Mouse (Mus musculus): ENCODE data around the gene Arl1.
A peak's percentile ranks its signal among the peaks of the same experiment; 100 is the strongest.
"Not testable (repeated sequence)": the region's sequence is repeated elsewhere in the genome, so short reads cannot be mapped to it uniquely, and the experiment has no call there.

The Arl1 gene

DNA sequence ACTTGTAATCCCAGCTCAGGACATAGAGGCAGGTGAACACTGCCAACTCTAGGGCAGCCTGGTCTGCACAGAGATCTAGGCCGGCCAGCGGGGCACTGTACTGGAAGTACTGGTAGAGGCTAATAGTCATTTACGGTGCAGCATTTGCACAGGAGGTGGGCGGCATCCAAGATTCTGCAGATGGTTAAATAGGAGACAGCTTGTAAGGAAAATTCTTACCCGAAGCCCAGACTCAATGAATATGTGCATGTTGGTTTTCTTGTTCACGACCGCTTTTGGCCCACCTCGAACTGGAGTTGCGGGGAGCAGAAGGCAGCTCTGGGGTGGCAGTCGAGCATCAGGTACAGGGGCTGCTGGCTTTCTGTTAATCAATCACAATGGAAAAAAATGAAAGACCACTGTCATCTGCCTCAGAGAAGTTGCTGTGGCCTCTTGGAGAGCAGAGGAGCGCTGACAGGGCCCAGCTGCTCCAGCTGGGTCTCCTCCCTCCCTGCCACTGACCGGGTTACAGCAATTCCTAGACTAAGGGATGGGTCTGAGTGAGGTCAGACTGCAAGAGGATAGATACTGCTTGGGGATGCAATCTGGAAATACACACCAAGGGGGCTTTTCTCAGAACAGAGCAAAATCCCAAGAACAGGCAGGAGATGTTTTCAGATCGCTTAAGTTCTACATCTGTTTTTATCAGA lies 31.0 kb downstream of the Arl1 start:
- peak; percentile 21 for DNase-seq (ENCODE audit: low spot score)

DNA sequence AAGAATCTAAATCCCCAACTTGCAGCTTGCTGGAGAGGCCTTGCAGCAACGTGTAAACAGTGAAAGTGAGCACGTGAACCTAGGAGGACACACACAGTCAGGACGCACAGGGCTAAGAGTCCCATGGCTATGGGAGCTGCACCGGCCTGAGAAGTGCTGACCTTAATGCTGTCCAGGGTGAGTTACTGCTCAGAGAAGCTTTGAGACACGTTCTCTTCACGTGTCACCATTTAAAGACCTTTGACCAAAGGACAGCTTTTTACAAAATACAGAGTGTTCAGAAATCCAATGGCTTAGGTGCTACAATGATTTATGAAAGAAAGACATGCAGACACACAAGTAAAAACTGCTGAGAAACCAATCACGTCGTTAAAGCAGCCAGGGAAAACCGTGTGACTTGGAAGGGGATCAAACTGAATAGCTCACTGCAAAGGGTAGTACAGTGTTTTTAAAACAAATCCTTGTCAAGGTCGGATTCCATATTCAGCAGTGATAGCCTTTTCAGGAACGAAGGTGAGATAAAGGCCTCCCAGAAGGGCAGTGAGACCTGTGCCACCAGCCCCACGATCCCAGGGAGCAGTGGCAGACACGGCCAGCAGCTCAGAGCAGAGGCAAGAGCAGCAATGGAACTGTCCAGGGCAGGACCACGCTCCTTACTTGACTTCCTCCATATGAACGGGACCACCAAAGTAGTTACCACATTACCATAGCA lies 34.9 kb downstream of the Arl1 start:
- no peak for DNase-seq (ENCODE audit: low spot score)

DNA sequence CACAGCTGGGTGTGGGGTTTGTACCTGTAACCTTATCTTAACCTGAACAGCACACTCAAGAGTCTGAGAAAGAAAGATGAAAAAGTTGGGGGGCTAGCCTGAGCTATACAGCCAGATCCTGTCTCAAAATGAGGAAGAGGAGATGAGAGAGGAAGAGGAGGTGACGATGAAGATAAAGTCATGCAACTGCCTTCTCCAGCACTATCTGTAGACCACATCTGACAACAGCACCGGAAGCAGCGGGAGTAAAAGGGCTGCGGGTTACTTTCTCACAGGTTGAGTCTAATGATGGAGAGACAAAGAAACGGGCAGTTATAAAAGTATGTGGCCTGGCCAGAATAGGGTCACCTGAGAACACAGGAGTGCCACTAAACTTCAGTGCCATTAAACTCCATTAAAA lies 38.3 kb downstream of the Arl1 start:
- no peak for DNase-seq (ENCODE audit: low spot score)

DNA sequence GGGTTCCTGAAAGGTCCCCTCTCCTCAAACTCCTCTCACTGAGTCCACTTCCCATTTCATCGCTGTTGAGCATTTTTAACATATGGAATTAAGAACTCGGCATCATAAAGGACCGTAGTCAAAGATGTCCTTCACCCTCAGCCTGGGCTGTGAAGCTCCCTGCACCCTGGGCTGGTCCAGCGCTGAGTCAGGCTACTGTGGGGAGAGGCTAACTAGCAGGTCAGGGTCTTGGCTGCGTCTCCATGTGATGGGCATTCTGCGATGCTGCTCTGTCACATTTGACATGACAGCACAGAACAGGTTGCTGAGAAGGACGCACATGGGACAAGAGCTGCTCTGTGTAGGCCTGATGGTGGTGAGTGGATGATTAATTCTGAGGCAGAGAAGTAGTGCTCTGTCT lies 39.0 kb downstream of the Arl1 start:
- DNase-seq (ENCODE audit: low spot score), result no peak

DNA sequence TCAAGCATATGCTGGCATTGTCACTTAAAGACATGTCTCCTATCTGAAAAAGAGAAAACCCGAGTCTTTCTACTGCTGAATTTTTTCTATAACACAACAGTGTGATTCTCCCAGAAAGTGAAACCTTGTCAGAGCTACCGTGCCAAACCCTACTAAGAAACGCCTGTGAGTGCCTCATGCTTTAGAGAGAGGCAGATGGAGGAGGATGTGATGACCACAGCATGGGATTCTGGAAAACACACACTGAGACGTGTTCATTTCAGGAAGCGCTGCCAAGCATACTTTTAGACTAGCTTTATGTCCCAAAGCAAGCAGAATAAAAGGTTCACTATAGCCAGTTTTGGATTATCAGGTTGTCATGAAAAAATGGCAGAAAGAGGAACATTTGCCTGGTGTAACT lies 42.3 kb downstream of the Arl1 start:
- DNase-seq (ENCODE audit: low spot score), result not testable (repeated sequence)

DNA sequence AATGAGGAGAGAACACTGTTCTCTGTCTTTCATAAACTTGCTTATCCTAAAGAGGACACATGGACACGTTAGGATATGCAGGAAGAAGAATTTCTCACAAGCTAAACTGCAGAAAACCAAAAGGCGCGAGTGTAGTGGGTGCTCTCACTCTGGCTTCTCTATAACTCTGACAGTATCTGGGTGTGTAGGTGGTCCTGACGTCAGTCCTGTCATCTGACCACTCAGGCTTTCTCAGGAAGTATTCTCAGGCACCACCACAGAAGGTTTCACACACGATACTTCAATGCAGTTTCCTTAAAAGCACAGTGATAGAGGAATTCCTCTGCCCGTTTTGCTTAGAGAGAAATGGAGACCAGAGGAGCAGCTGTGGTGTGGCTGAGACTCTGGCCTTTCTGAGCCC lies 45.5 kb downstream of the Arl1 start:
- DNase-seq (ENCODE audit: low spot score), result no peak

DNA sequence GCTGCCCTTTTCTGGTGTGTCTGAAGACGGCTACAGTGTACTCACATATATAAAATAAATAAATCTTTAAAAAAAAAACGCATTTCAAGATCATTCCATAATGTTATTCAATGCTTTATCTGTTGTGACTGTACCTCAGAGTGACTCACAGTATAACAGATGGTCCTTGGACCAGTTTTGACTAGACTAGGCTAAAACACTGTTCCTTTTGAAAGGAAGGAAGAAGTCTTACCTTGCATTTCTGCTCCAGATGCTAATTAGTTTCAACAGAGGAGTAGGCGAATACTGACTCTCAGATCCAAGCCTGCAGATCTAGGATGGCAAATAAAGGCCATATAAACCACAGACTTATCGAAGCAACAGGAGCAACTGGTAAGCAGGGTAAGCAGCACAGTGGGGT lies 50.1 kb downstream of the Arl1 start:
- no peak for DNase-seq (ENCODE audit: low spot score)

DNA sequence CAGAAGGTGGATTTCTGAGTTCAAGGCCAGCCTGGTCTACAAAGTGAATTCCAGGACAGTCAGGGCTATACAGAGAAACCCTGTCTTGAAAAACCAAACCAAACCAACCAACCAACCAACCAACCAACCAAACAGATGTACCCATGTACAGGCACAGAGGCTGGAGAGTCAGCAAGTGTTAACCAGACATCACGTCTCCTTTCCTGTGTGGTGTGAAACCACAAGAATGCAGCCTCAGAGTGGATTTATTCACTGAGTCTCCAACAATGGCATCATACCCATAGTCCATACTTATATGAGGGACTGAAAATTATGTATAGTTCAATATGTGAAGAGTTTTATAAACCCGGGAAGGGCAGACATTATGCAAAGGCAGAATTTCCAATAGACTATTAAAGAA lies 52.5 kb downstream of the Arl1 start:
- DNase-seq (ENCODE audit: low spot score), result not testable (repeated sequence)

DNA sequence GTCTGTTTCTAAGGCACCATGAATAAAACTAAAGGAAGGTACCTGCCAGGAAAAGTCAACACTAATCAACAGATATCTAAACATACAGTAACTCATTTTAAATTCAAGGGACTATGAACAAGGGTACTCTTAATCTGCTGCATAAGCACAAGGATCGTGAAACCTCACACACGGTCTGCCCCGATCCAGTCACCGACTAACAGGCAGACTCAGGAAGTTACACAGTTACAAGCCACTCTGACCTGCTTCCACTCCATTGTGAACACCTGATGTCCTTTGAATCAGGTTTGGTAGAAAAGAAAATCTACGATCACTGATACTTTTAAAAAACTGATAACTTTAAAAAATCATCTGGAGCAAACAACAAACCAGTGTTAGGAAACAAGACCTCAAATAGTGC lies 53.3 kb downstream of the Arl1 start:
- no peak for DNase-seq (ENCODE audit: low spot score)

DNA sequence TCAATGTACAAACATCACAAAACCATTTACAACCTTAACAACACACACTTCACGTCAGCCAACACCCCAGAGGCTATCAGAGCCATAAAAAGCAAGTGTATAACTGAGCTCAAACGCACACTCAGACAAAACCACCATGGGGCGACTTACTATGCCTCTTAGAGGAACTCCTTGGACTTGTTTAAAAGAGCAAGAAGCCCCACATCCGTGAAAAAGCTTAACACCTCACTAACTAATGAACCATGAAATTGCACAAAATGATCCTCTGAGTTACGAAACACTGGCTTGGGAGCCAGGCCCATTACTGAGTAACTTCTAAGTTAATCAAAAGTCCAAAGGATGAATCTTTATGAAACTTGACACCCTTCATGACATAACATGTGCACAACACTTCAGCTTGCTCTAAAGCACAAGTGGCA lies 53.9 kb downstream of the Arl1 start:
- no peak for DNase-seq (ENCODE audit: low spot score)

DNA sequence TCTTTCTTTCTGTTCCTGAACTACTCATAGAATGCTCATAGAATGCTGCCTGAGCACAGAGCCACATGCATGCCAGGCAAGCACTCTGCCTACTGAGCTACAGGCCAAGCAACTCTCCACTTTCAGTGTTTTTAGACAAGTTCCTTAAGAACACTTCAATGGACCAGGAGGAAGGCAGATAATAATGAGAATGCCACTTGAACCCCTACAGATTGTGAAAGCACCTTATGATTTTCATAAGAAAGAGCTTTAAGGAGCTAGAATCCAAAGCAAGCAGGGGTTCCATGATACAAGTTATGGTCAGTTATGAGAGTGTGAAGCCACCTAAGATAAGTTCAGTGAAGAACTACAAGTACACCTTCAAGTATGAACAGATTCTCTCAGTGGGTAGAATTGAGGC lies 63.0 kb downstream of the Arl1 start:
- no peak for DNase-seq (ENCODE audit: low spot score)
